Mouse (Mus musculus) gastrocnemius, adult 8-10 months (tissue): ENCODE measurements around the gene Sfxn4. TPM values are rescaled to one million over a fixed set of nuclear protein-coding genes. Genes with fewer than 3 reads are reported as not detected.

ENCODE experiments used
- DNase-seq, 2 experiments: peaks; one replicate each; pipeline ENCODE4 v3.0.0; 2022; ENCODE audit warnings: low spot score in 2 of 2
- total RNA-seq, 4 experiments: library from RNA; stranded (reverse); gene quantifications; 2 replicates each; pipeline ENCODE4 v1.2.4; 2022

Gene Sfxn4
- total RNA-seq, 4 experiments from 2014 or later: 1.9 to 3.1 (median 2.2) TPM

DNA sequence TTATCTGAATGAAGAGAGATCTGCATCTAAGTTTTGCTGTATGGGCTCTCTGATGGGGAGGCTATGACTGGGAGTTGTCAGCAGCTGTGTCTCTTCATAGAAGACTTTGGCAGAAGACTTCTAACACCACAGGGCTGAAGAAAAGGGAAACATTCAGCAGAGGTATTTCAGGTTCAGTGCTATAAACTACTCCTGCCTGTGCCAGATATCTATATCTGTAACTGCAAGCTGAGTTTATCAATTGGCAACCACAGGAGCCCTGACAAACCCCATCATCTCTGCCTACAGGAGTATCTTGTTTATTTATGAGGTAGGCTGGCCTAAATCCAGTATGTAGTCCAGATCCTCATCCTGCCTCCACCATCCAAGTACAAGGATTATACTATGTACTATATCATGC, 18.0 kb downstream of the Sfxn4 start:
- DNase-seq: no peak

DNA sequence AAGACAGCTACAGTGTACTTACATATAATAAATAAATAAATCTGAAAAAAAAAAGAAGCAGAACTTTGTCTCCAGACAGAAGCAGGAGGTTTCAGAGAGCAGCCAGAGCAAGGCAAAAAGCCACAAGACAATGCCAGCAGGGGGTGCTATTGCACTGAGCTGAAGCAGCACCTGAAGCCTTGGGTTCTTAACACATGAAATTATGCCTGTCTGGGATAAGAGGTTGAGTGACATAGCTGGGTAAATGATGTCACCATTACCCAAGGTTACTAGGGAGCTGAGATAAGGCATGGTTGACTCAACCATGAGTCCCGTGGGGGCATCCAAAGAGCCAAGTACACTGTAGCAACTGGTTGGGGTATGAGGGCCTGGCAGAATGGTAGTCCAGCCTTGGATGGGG, 23.5 kb downstream of the Sfxn4 start:
- DNase-seq: peak; percentile 25 to 52

DNA sequence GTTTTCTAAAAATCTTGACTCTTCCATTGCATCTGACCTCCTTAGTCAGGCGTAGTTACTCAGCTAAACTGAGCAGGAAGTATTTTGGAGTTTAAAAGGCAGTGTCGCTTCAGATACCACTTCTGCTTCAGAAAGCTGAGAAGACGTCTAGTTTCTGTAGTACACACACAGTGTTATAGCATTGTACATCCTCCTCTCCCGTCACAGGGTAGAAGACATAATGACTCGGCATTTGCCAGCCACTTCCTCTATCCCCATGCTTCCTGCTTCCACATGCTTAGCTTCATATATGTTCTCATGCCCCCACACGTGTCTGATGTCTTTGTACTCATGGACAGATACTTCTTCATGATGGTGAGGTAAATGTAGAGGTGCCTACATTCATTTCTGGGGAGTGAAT, 42.6 kb downstream of the Sfxn4 start:
- DNase-seq: no peak

- DNase-seq: no peak
Measured at GRCm38 (mm10) chr19:60813133-60813532, 48.1 kb downstream of the Sfxn4 start.

DNA sequence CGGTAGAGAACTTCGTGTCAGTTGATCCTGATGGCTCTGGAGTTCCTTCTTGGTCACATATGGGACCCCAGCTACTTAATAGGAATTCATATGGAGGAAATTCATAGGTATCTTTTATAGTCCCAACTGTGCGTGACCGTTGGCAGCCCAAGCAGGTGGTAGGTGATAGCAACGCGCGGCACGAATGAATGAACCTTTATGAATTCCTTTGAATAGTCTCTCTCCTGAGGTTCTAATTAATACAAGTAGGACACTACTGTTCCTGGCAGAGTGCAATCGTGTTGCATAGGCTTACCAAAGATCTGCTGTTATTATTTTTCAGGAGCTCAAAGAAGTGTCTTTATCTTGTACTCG, 49.3 kb downstream of the Sfxn4 start:
- no peak for DNase-seq

DNA sequence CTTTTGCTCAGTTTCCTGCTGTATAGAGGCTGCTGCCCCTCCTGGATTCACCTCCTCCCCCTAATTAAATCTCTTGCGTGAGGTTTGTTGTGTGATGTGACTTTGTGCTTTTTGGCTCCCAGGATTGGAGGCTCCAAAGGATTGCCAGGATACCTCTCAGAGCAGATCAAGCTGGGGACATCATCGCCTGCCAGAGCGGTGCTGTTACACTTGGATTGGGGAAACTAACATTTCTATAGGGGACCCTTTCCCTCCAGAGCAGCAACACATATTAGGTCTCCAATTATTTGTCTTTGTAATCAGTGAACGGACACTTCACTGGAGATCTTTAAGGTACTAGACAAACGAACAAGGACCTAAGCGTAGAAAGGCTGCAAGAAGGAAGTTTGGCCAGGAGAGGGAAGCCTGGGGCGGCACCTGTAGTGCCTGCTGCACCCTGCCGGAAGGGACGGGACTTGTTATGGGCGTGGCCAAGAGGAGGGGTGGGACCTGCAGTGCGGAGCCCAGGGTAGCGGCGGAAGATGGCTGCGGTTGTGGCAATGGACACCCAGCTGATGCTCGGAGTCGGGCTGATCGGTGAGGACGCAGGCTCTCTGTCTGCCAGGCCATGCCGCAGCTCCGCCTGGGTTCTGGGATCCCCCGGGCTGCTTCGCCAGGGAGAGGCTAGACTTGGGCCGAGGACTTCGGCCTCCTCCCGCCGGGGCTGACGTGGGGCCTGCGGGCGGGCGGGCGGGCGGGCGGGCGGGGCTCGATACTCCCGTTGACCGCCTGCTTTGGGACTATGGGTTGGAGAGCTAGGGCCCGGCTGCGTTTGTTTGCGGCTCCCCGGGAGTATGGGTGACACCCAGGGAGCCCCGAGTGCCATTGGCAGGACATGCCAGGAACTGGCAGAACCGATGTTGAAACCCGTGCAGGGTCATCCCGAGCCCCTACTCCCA, 49.9 kb downstream of the Sfxn4 start, which contains the start of gene Fam45a:
TSS of gene Fam45a (plus strand) at position 488 of the 938 bp plus-strand sequence.
- DNase-seq: peak; percentile 86 to 87

- no peak for DNase-seq
Measured at GRCm38 (mm10) chr19:60809927-60810326, 51.4 kb downstream of the Sfxn4 start.

GRCm38 (mm10) chr19:60804903-60805302, 56.4 kb downstream of the Sfxn4 start:
- no peak for DNase-seq

- no peak for DNase-seq
Measured at GRCm38 (mm10) chr19:60799867-60800569, 61.3 kb downstream of the Sfxn4 start.

- DNase-seq: no peak
Measured at GRCm38 (mm10) chr19:60797415-60797814, 63.9 kb downstream of the Sfxn4 start.

- DNase-seq: no peak
Measured at GRCm38 (mm10) chr19:60795244-60795643, 66.0 kb downstream of the Sfxn4 start.

GRCm38 (mm10) chr19:60793170-60793707, 68.0 kb downstream of the Sfxn4 start:
- no peak for DNase-seq

GRCm38 (mm10) chr19:60791164-60791563, 70.1 kb downstream of the Sfxn4 start:
- DNase-seq: no peak

DNA sequence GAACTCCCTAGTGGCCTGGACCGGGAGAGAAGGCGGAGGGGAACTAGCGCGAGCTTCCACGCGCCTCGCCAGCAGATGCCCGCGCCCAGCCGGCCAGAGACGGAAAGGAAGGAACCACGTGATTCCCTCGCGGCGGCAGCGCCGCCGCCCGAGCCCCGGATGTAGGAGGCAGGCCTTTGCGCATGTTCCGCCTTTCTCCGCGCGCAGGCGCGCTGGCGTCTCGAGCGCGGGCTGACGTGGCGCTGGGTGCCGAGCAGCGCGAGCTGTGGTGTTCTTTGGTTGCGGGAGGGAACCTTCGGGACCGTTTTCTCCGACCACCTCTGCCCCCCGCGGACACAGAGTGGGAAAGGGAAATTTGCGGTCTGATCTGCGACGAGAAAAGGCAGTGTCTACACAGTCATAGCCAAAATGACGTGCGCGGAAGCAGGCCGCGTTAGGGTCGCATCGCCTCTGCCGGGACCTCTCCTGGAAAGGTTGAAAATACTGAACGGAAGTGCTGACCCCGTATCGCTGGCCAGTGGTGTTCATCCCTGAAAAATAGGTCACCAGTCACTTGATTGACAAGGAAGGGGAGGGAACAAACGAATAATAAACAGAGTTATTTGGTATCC, 70.6 kb downstream of the Sfxn4 start, which contains the start of gene Eif3a:
TSS of gene Eif3a (minus strand) at position 108 of the 611 bp plus-strand sequence.
- DNase-seq: peak; percentile 85 to 92

DNA sequence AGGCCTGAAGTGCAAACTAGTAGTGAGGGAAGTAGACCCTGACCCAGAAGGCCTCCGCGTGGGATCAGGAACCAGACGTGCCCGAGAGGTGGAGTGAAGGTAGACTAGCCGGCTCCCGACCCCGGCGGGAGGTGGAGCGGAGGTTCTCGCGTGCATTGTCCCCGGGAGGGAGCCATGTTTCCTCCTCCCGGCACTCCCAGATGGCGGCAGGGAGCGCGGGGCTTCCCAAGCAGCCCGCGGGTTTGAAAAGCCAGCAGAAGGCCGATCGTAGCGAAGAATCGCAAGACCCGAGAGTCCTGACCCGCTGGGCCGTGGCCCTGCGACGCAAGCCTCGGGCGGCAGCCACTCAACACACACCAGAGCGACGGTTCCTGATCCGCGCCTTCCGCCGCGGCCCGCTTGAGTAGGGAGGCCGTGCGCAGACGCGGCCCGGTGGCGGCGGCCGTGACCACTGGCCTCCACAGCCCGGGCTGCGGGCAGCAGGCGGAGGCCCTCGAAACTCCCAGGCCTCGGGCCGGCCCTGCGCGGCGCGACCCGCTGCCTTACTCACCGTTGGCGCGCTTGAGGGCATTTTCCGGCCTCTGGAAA, 71.3 kb downstream of the Sfxn4 start:
- peak; percentile 31 to 45 for DNase-seq

GRCm38 (mm10) chr19:60789452-60789851, 71.8 kb downstream of the Sfxn4 start:
- no peak for DNase-seq

- no peak for DNase-seq
Measured at GRCm38 (mm10) chr19:60788214-60788960, 72.9 kb downstream of the Sfxn4 start.

DNA sequence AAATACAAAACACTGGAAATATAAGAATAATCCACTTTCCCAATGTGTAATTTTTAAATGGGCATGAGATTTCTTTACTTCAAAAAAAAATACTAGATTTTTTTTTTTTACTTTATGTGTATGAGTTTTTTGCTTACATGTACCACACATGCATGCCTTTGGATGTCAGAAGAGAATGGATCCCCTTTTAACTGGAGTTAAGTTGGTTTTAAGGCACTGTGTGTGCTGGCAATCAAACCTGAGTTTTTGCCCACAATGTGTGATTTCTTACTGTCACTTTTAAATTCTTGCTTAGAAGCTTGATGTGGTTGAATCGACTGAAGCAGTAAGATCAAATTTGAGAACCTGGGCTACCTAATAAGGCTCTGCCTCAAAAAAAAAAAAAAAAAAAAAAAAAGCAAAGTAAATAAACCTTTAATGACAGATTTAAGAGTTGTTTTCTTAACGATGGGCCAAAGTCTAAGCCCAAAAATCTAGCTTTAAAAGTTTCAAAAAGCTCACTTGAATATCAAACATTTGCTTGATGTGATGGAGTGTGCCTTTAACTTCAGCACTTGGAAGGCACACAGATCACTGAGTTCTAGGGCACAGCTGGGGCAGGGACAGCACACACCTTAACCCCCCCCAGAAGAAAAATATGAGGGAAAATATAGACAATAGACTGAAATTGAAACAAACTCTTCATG, 73.7 kb downstream of the Sfxn4 start:
- DNase-seq: no peak
